Mouse (Mus musculus) kidney, adult 2 months (tissue): Measurements from ENCODE around the gene Rnf144b. TPM values are rescaled to one million over a fixed set of nuclear protein-coding genes. Genes with fewer than 3 reads are reported as not detected.

ENCODE experiments used
- DNase-seq: peaks from one replicate; pipeline ENCODE4 v3.0.0; 2021
- H3K27ac ChIP-seq: fragments of 200-500 bp; 2 replicates; pipeline ENCODE4 v1.5.1; 2012; ENCODE audit warnings: low read depth, low read length, control low read depth, inconsistent platforms; ENCODE audit not compliant: insufficient read depth
- H3K27me3 ChIP-seq: fragments of 200-500 bp; replicated peaks from 2 replicates; pipeline ENCODE4 v1.6.1; 2012; ENCODE audit warnings: mild to moderate bottlenecking, moderate library complexity, low read length, inconsistent platforms; ENCODE audit not compliant: control insufficient read depth, insufficient read depth
- H3K36me3 ChIP-seq: fragments of 200-500 bp; 2 replicates; pipeline ENCODE4 v1.6.1; 2012; ENCODE audit warnings: mild to moderate bottlenecking, moderate library complexity, low read length, inconsistent platforms; ENCODE audit not compliant: control insufficient read depth, insufficient read depth
- H3K4me1 ChIP-seq: fragments of 200-500 bp; 2 replicates; pipeline ENCODE4 v1.6.1; 2011; ENCODE audit warnings: low read length; ENCODE audit not compliant: control insufficient read depth, insufficient read depth
- H3K4me3 ChIP-seq: fragments of 200-500 bp; 2 replicates; pipeline ENCODE4 v1.5.1; 2011; ENCODE audit warnings: mild to moderate bottlenecking, low read depth, low read length, control low read depth; ENCODE audit not compliant: insufficient read depth
- CTCF ChIP-seq: fragments of 200-500 bp; conservative IDR thresholded peaks from 2 replicates; pipeline ENCODE4 v1.5.1; 2011; ENCODE audit warnings: low read depth, mild to moderate bottlenecking, control low read depth, low read length, moderate library complexity, mixed read lengths; ENCODE audit not compliant: insufficient read depth, insufficient read length
- POLR2A ChIP-seq: fragments of 200-500 bp; IDR thresholded peaks from one replicate; pipeline ENCODE4 v1.6.1; 2011; ENCODE audit warnings: low read depth, low read length, control low read depth
- whole genome bisulfite sequencing: fragments of 180-500 bp; shearing (Covaris S2); methylation state at CpG from one replicate; pipeline ENCODE4 v1.1.7; 2018; 5-methylcytosine and 5-hydroxymethylcytosine counted together
- polyA plus RNA-seq: library from polyadenylated mRNA; depleted of rRNA; stranded (reverse); fragments of >200 nt; gene quantifications from 2 replicates; pipeline ENCODE4 v1.2.3, GENCODE M21; 2012

The Rnf144b gene
- polyA plus RNA-seq, 1 experiment = 3.1 TPM

GRCm38 (mm10) chr13:47261961-47262360 lies 139.5 kb downstream of the Rnf144b start:
- Histone ChIP-seq H3K27me3 (no peaks in the 10 kb centered on the region), H3K36me3 (no peaks in the 10 kb centered on the region), H3K27ac (no peak overlapping the region), H3K4me3 (no peak overlapping the region), H3K4me1 (no peaks in the 10 kb centered on the region)
- WGBS = 58% methylated on average over 2 of the region's 2 CpGs
- TF ChIP-seq POLR2A = no peak
- TF ChIP-seq CTCF = no peak
- DNase-seq = no peak

- TF ChIP-seq CTCF (no peak), POLR2A (no peak)
- no peak overlapping the region for H3K27ac ChIP-seq
- WGBS = 86% methylated on average over 8 of the region's 8 CpGs
Observed at GRCm38 (mm10) chr13:47264382-47264781, 141.9 kb downstream of the Rnf144b start.

GRCm38 (mm10) chr13:47266411-47266810 lies 144.0 kb downstream of the Rnf144b start:
- Histone ChIP-seq H3K36me3 (no peaks in the 10 kb centered on the region), H3K27me3 (no peaks in the 10 kb centered on the region; the same call in 1 of the 2 replicates), H3K4me1 (no peaks in the 10 kb centered on the region), H3K27ac (no peak overlapping the region), H3K4me3 (no peak overlapping the region)
- no peak for DNase-seq
- WGBS = 72% methylated on average over 7 of the region's 7 CpGs
- TF ChIP-seq POLR2A (no peak), CTCF (no peak)

More at GRCm38 (mm10) chr13:47264382-47264781, 141.9 kb downstream of the Rnf144b start:
- H3K4me1 ChIP-seq = no peaks in the 10 kb centered on the region
- H3K4me3 ChIP-seq = no peak overlapping the region
- H3K36me3 ChIP-seq = no peaks in the 10 kb centered on the region
- DNase-seq = no peak
- no peaks in the 10 kb centered on the region; the same call in 1 of the 2 replicates for H3K27me3 ChIP-seq

- H3K4me1 ChIP-seq = no peaks in the 10 kb centered on the region
- H3K27ac ChIP-seq = no peak overlapping the region
- H3K36me3 ChIP-seq = no peaks in the 10 kb centered on the region
- H3K4me3 ChIP-seq = no peak overlapping the region
- TF ChIP-seq POLR2A (no peak), CTCF (no peak)
- no peaks in the 10 kb centered on the region; the same call in 1 of the 2 replicates for H3K27me3 ChIP-seq
- no peak for DNase-seq
- 93% methylated on average over 3 of the region's 3 CpGs for WGBS
Observed at GRCm38 (mm10) chr13:47268227-47268626, 145.8 kb downstream of the Rnf144b start.

- Histone ChIP-seq H3K27me3 (no peaks in the 10 kb centered on the region), H3K36me3 (no peaks in the 10 kb centered on the region), H3K4me1 (0 out of 2 replicates have a peak, but pooled peaks cover 5% of the 10 kb centered on the region), H3K4me3 (no peak overlapping the region), H3K27ac (no peak overlapping the region)
- 18% methylated on average over 8 of the region's 8 CpGs for WGBS
- TF ChIP-seq CTCF (no peak), POLR2A (no peak)
- no peak for DNase-seq
Observed at GRCm38 (mm10) chr13:47272928-47273327, 150.5 kb downstream of the Rnf144b start.

- Histone ChIP-seq H3K27ac (no peak overlapping the region), H3K4me1 (0 out of 2 replicates have a peak, but pooled peaks cover 5% of the 10 kb centered on the region), H3K27me3 (no peaks in the 10 kb centered on the region), H3K36me3 (no peaks in the 10 kb centered on the region), H3K4me3 (no peak overlapping the region)
- no peak for TF ChIP-seq POLR2A
- TF ChIP-seq CTCF = no peak
- 22% methylated on average over 11 of the region's 11 CpGs for WGBS
- no peak for DNase-seq
Observed at GRCm38 (mm10) chr13:47273487-47273886, 151.0 kb downstream of the Rnf144b start.

GRCm38 (mm10) chr13:47274139-47274538 lies 151.7 kb downstream of the Rnf144b start:
- no peaks in the 10 kb centered on the region for H3K36me3 ChIP-seq
- no peak overlapping the region for H3K4me3 ChIP-seq
- TF ChIP-seq CTCF = no peak
- TF ChIP-seq POLR2A = no peak
- H3K4me1 ChIP-seq = 0 out of 2 replicates have a peak, but pooled peaks cover 5% of the 10 kb centered on the region
- H3K27me3 ChIP-seq = no peaks in the 10 kb centered on the region
- H3K27ac ChIP-seq = no peak overlapping the region
- DNase-seq = no peak
- WGBS = 49% methylated on average over 3 of the region's 3 CpGs
